Mouse (Mus musculus) ES-E14 (cell line): ENCODE results near the gene Kndc1. TPM values are rescaled to one million over a fixed set of nuclear protein-coding genes. Genes with fewer than 3 reads are reported as not detected.
A peak's percentile ranks its signal among the peaks of the same experiment; 100 is the strongest.

Experiments
- DNase-seq: peaks from one replicate; pipeline ENCODE4 v3.0.0-alpha.2; 2013; ENCODE audit warnings: low read depth, low spot score
- H3K27ac ChIP-seq: 2 replicates; pipeline ENCODE4 v1.5.1; 2012; ENCODE audit warnings: low read depth, mild to moderate bottlenecking, low read length, moderate library complexity, mixed read lengths; ENCODE audit not compliant: poor library complexity, insufficient read depth, severe bottlenecking
- H3K36me3 ChIP-seq: 2 replicates; pipeline ENCODE4 v1.6.1; 2012; ENCODE audit warnings: mild to moderate bottlenecking, low read length, moderate library complexity, mixed read lengths; ENCODE audit not compliant: control insufficient read depth, poor library complexity, insufficient read depth, severe bottlenecking
- H3K4me1 ChIP-seq, 2 experiments: fragments of 150-350 bp in 1 of 2; sonication (generic) in 1 of 2; 2 replicates each; pipeline ENCODE4 v1.6.1; 2012; ENCODE audit warnings: low read length in 2 of 2, mild to moderate bottlenecking in 1 of 2, mixed read lengths in 1 of 2; ENCODE audit not compliant: control insufficient read depth in 2 of 2, insufficient read depth in 2 of 2, poor library complexity in 1 of 2
- H3K4me3 ChIP-seq, 2 experiments: fragments of 150-350 bp in 1 of 2; sonication (generic) in 1 of 2; 2 replicates each; pipeline ENCODE4 v1.5.1; 2012; ENCODE audit warnings: low read length in 2 of 2, low read depth in 1 of 2, mild to moderate bottlenecking in 1 of 2, mixed read lengths in 1 of 2; ENCODE audit not compliant: insufficient read depth in 1 of 2, poor library complexity in 1 of 2, severe bottlenecking in 1 of 2
- H3K9ac ChIP-seq: 2 replicates; pipeline ENCODE4 v1.6.1; 2012; ENCODE audit warnings: low read depth, mild to moderate bottlenecking, low read length, mixed read lengths; ENCODE audit not compliant: poor library complexity, insufficient read depth, severe bottlenecking
- H3K9me3 ChIP-seq: fragments of 150-350 bp; sonication (generic); 2 replicates; pipeline ENCODE4 v1.6.1; 2012; ENCODE audit warnings: low read depth, mild to moderate bottlenecking, low read length; ENCODE audit not compliant: control insufficient read depth, insufficient read depth
- CHD2 ChIP-seq: IDR thresholded peaks from 2 replicates; pipeline ENCODE4 v1.6.1; 2014; ENCODE audit warnings: mild to moderate bottlenecking, low read depth, low read length, inconsistent platforms
- HCFC1 ChIP-seq: IDR thresholded peaks from 2 replicates; pipeline ENCODE4 v1.6.1; 2012; ENCODE audit warnings: low read length, inconsistent platforms, borderline replicate concordance; ENCODE audit not compliant: insufficient read depth
- MAFK ChIP-seq: IDR thresholded peaks from 2 replicates; pipeline ENCODE4 v1.6.1; 2014; ENCODE audit warnings: mild to moderate bottlenecking, low read depth, low read length, inconsistent platforms; ENCODE audit not compliant: insufficient read depth
- ZC3H11A ChIP-seq: IDR thresholded peaks from 2 replicates; pipeline ENCODE4 v1.6.1; 2012; ENCODE audit warnings: low read depth, mild to moderate bottlenecking, inconsistent platforms, low read length, borderline replicate concordance
- ZNF384 ChIP-seq: IDR thresholded peaks from 2 replicates; pipeline ENCODE4 v1.6.1; 2012; ENCODE audit warnings: low read depth, low read length, inconsistent platforms
- in situ Hi-C, 2 experiments: fragments of 600-800 bp; cut with MboI; formaldehyde crosslinking; loops; one replicate each; pipeline ENCODE4 v1.15.1; 2025; ENCODE audit warnings: low sequenced_read_pairs in 2 of 2, inconsistent platforms in 1 of 2; ENCODE audit not compliant: unreplicated experiment in 2 of 2
- total RNA-seq: library from RNA; depleted of rRNA; stranded (reverse); fragments of 300-350 nt; gene quantifications from 2 replicates; pipeline ENCODE4 v1.2.3, GENCODE M21; 2012

Kndc1 gene
- total RNA-seq, 1 experiment, result 2.3 TPM

- H3K4me1 ChIP-seq, result no peaks in the 10 kb centered on the region
- no peak for DNase-seq
- no peak overlapping the region for H3K9ac ChIP-seq
- in situ Hi-C loops, result no loop called here
- H3K27ac ChIP-seq, result no peak overlapping the region
- no peaks in the 10 kb centered on the region for H3K36me3 ChIP-seq
- H3K9me3 ChIP-seq, result no peaks in the 10 kb centered on the region
- no peak overlapping the region for H3K4me3 ChIP-seq
- TF ChIP-seq CHD2 (no peak), HCFC1 (no peak), ZC3H11A (no peak), ZNF384 (no peak), MAFK (no peak)
Observed at GRCm38 (mm10) chr7:139899505-139899904, 5.0 kb downstream of the Kndc1 start.

GRCm38 (mm10) chr7:139900456-139900855 lies 6.0 kb downstream of the Kndc1 start:
- Histone ChIP-seq H3K9ac (no peak overlapping the region), H3K27ac (no peak overlapping the region), H3K9me3 (no peaks in the 10 kb centered on the region), H3K36me3 (no peaks in the 10 kb centered on the region), H3K4me1 (peaks cover 0 to 3% of the 10 kb centered on the region in 2 experiments; a peak in 1 of 4 replicates), H3K4me3 (no peak overlapping the region)
- in situ Hi-C loops, result loop anchor here in 1 of 2 experiments (5.0 kb wide), 2 partner anchors 92 to 167 kb away; partner anchors contain the start of gene Adam8
- no peak for DNase-seq
- TF ChIP-seq MAFK, result no peak
- no peak for TF ChIP-seq ZNF384
- TF ChIP-seq CHD2, result no peak
- no peak for TF ChIP-seq HCFC1
- no peak for TF ChIP-seq ZC3H11A

GRCm38 (mm10) chr7:139900896-139901295 lies 6.4 kb downstream of the Kndc1 start:
- Histone ChIP-seq H3K4me1 (peaks cover 0 to 4% of the 10 kb centered on the region in 2 experiments; a peak in 1 of 4 replicates), H3K9me3 (no peaks in the 10 kb centered on the region), H3K4me3 (no peak overlapping the region), H3K27ac (no peak overlapping the region), H3K9ac (no peak overlapping the region), H3K36me3 (no peaks in the 10 kb centered on the region)
- DNase-seq, result no peak
- no peak for TF ChIP-seq MAFK
- TF ChIP-seq ZNF384, result no peak
- TF ChIP-seq HCFC1, result no peak
- TF ChIP-seq ZC3H11A, result no peak
- TF ChIP-seq CHD2, result no peak
- in situ Hi-C loops, result loop anchor here in 1 of 2 experiments (5.0 kb wide), 2 partner anchors 91 to 166 kb away; partner anchors contain the start of gene Adam8

- Histone ChIP-seq H3K9ac (no peak overlapping the region), H3K36me3 (no peaks in the 10 kb centered on the region), H3K4me1 (peaks cover 0 to 7% of the 10 kb centered on the region in 2 experiments; a peak in 2 of 4 replicates), H3K27ac (no peak overlapping the region), H3K4me3 (no peak overlapping the region), H3K9me3 (no peaks in the 10 kb centered on the region)
- in situ Hi-C loops, result loop anchor here in 1 of 2 experiments (5.0 kb wide), 2 partner anchors 90 to 165 kb away; partner anchors contain the start of gene Adam8
- DNase-seq, result no peak
- TF ChIP-seq MAFK, result no peak
- TF ChIP-seq HCFC1, result no peak
- TF ChIP-seq CHD2, result no peak
- no peak for TF ChIP-seq ZC3H11A
- no peak for TF ChIP-seq ZNF384
Observed at GRCm38 (mm10) chr7:139901981-139902380, 7.5 kb downstream of the Kndc1 start.

GRCm38 (mm10) chr7:139905261-139905660 lies 10.8 kb downstream of the Kndc1 start:
- Histone ChIP-seq H3K27ac (no peak overlapping the region), H3K9ac (no peak overlapping the region), H3K36me3 (no peaks in the 10 kb centered on the region), H3K9me3 (no peaks in the 10 kb centered on the region), H3K4me1 (peaks cover 0 to 19% of the 10 kb centered on the region in 2 experiments; a peak in 2 of 4 replicates), H3K4me3 (no peak overlapping the region)
- TF ChIP-seq ZNF384 (0 out of 2 replicates have a peak, but pooled peaks have one; percentile 13), MAFK (no peak)
- DNase-seq, result no peak
- in situ Hi-C loops, result no loop called here
